Mouse (Mus musculus) layer of hippocampus, adult 2 months (tissue): ENCODE measurements around the gene Gm13102. TPM values are rescaled to one million over a fixed set of nuclear protein-coding genes. Genes with fewer than 3 reads are reported as not detected.
"Not testable (repeated sequence)": the region's sequence is repeated elsewhere in the genome, so short reads cannot be mapped to it uniquely, and the experiment has no call there.

Experiments used
- DNase-seq, 2 experiments: peaks; one replicate each; pipeline ENCODE4 v3.0.0; 2022; ENCODE audit warnings: low spot score in 2 of 2
- H3K27ac ChIP-seq: fragments of 200-600 bp; 2 replicates; pipeline ENCODE4 v1.8.1; 2022
- H3K4me3 ChIP-seq: fragments of 200-600 bp; 2 replicates; pipeline ENCODE4 v1.8.1; 2022; ENCODE audit warnings: mild to moderate bottlenecking
- long read RNA-seq, 2 experiments: library from polyadenylated mRNA; stranded (forward); transcript quantifications; one replicate each; pipeline ENCODE4 v2.0.0; 2021; ENCODE audit warnings: borderline mapping rate in 2 of 2
- total RNA-seq, 2 experiments: library from RNA; stranded (reverse); gene quantifications; 2 replicates each; pipeline ENCODE4 v1.2.3; 2021

The Gm13102 gene
- total RNA-seq, result not detected
- long read RNA-seq, experiment 1, result 0 reads
- long read RNA-seq, experiment 2, result 0 reads

GRCm38 (mm10) chr4:144106174-144106573 is at the start of gene Gm13102:
TSS of gene Gm13102 (plus strand) at chr4:144106474.
- DNase-seq, H3K27ac ChIP-seq: not testable (repeated sequence)

GRCm38 (mm10) chr4:144058826-144059225 is 47.4 kb upstream of the Gm13102 start, which contains the start of gene Pramel4:
TSS of gene Pramel4 (plus strand) at chr4:144059126.
- not testable (repeated sequence) for H3K4me3 ChIP-seq, DNase-seq, H3K27ac ChIP-seq

More at GRCm38 (mm10) chr4:144106174-144106573, at the start of gene Gm13102:
- H3K4me3 ChIP-seq, result not testable (repeated sequence)

Other genes starting within 250 kb of the Gm13102 start
- not detected for gene Pramef6, start 206.1 kb upstream of the Gm13102 start, total RNA-seq
- not detected for gene Pramef25, start 155.5 kb upstream of the Gm13102 start, total RNA-seq
- not detected for gene Gm13101, start 139.5 kb upstream of the Gm13102 start, total RNA-seq
- not detected for gene Pramef17, start 112.1 kb upstream of the Gm13102 start, total RNA-seq
- not detected for gene Pramel4, start 47.3 kb upstream of the Gm13102 start, total RNA-seq
- gene Oog3, start 56.2 kb downstream of the Gm13102 start, total RNA-seq, result not detected
- not detected for gene Oog2, start 84.2 kb downstream of the Gm13102 start, total RNA-seq
- not detected for gene C87977, start 106.8 kb downstream of the Gm13102 start, total RNA-seq
- gene Pramel5, start 174.0 kb downstream of the Gm13102 start, total RNA-seq, result not detected
- gene Gm13128, start 223.8 kb downstream of the Gm13102 start, total RNA-seq, result not detected